Mouse (Mus musculus): ENCODE measurements at regions not wholly inside any gene's neighbourhood (a gene's known extent, or its start where the extent isn't known, plus 50 kb on each side); places are given as distances from the start of the nearest gene placed in this dataset.
"Not testable (repeated sequence)": the region's sequence is repeated elsewhere in the genome, so short reads cannot be mapped to it uniquely, and the experiment has no call there.

DNA sequence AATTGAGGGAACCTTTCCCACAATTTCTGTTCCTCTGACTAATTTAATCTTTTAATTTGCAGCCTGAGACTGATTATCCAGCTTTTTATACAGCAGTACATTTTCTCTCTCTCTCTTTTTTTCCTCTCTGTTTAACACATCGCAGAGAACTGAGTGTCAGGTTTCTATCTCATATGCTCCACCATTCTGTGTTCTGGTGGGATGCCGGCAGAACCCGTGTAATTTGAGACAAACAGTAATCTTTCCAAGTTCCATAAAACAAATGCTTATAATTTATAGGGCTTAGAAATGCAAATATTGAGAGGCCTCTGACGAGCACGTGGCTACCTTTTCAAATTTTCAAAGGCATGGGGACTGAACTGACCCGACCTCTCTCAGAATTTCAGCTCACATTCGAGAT is 59.1 kb downstream of the Zbtb18 start:
- no peak for DNase-seq (ENCODE audit: low read depth, low spot score)

GRCm38 (mm10) chr1:177503946-177504345 is 61.8 kb downstream of the Zbtb18 start:
- DNase-seq (ENCODE audit: low read depth, low spot score), result no peak

GRCm38 (mm10) chr1:177504743-177505142 is 62.6 kb downstream of the Zbtb18 start:
- no peak for DNase-seq (ENCODE audit: low read depth, low spot score)

DNA sequence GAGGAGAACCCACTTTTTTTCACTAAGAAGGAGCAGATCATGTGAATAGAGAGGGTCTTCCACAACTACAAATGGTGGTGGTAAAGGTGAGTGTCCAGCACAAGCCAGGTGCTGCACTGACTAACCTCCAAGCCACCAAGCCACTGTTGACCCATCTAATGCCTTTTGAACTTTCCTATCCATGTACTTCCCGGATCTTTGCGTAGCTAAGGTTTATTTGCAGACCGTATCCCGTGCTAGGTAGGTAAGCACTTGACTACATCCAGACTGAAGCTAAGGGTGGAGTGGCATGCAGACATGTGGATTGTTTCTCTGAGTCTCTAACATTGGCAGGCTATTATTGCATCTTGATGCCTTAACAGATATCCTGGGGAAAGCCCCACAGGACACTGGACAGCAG is 65.2 kb downstream of the Zbtb18 start:
- not testable (repeated sequence) for DNase-seq (ENCODE audit: low read depth, low spot score)

DNA sequence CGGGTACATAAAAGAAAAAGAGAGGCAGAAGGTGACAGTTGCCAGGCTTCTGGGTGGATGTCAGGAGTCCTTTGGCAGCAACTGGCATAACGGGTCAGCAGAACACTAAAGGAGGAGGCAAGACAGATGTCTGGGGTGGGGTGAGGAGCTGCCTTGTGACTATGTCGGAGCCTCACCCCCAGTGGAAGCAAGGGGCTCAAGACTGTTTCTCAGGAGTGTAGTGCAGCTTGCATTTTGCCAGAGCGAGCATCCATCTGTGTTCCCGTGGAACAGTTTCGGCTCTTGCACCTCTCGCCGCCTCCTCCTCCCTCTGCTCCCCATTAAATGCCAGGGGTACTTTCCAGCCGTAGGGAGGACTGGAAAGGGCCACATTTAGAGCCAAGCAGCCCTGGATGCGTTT is 67.6 kb downstream of the Zbtb18 start:
- no peak for DNase-seq (ENCODE audit: low read depth, low spot score)

- no peak for DNase-seq (ENCODE audit: low read depth, low spot score)
Measured at GRCm38 (mm10) chr1:177512116-177512515, 70.0 kb downstream of the Zbtb18 start.

DNA sequence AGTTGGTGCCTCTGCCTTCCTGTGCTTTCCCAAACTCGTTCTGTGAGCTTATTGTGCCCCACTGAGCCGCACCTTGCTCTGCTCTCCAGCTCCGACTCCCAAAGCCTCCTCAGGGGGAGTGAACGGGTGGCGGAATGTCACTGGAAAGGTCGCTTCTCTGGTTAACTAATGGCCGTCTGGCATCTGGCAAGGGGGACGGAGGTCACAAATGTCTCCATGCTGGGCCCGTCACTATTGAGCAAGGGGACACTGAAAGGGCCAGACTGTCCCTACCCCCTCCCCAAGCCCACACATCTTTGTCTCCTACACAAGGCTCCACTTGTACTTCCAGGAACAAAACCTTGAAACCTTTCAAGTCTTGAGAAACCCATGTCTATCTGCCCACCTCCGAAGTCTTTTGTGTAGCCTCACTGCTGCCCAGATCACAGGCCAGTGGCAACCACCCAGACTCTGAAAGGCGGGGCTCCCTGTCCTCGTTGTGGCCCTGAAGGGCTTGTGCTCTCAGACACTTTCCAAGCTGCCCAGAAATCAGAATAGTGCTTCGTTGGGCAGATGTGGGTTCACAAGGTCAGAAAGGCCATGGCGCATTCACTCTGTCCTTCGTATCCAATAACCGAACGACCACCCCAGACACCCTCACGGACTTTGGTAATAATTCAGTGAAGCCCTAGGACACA is 75.9 kb downstream of the Zbtb18 start:
- no peak for DNase-seq (ENCODE audit: low read depth, low spot score)

DNA sequence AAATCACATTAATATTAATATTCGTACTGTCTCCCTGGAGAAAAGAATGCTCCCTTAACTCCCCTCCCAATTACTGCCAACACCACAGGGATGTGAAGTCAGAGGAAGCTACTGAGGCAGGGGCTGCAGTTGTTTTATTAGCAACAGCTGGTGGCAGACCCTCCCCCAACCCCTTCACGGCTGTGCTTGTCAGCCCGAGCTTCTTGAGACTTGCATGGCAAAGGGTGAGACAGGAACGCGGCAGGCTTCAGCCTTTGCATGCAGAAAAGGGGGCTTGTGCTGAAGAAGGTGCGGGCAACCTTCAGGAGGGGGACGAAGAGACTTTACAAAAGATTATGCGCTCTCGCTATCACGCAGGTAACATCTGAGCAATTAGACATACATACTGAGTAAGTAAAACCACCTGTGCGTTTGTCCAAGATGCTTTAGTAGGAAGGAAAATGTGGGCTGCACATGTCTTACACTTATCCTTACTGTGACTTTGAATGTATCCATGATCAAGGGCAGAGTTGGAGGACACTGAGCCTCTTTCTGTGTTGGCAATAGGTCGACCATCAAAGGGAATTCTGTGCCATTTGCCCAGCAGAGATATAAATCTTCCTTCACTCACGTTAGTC is 76.9 kb downstream of the Zbtb18 start:
- no peak for DNase-seq (ENCODE audit: low read depth, low spot score)

DNA sequence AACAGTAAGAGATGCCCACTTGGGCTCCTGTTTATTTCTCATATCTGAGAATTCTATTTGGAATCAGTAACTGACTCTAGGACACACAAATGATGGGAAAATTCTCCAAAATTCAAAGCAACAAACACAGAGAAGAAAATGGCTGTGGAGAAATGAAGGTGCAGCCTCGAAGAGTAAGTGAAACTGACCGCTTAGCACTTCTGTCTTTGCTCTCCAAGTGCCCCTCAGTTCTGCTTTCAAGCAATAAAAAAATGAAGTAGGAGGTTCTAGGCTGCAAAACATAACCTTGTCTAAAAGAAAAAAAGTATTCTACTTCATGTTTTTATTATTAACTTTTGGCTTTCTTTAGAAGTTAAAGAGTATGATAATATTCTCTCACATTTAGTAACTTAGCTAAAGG is 79.0 kb downstream of the Zbtb18 start:
- DNase-seq (ENCODE audit: low read depth, low spot score), result peak; percentile 20

- no peak for DNase-seq (ENCODE audit: low read depth, low spot score)
Measured at GRCm38 (mm10) chr1:177525141-177525540, 83.0 kb downstream of the Zbtb18 start.

DNA sequence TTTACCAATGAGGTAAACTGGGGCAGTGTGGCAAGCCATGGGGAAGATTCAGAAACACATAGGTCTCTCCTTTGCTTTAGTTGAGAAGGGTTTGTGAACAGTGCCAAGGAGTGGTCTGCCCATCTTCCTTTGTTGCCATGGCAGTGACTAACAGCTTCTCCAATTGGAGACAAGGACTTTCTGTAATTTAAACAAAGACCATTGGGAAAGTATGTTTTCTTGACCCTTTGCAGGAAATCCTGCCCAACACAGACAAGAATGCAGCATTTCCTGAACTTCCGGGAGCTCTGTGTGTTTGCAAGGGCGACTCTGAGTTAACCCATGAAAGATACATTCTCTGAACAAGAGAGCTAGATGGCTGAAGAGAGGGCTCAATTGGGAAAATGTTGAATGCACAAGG is 89.6 kb downstream of the Zbtb18 start:
- DNase-seq (ENCODE audit: low read depth, low spot score), result no peak

DNA sequence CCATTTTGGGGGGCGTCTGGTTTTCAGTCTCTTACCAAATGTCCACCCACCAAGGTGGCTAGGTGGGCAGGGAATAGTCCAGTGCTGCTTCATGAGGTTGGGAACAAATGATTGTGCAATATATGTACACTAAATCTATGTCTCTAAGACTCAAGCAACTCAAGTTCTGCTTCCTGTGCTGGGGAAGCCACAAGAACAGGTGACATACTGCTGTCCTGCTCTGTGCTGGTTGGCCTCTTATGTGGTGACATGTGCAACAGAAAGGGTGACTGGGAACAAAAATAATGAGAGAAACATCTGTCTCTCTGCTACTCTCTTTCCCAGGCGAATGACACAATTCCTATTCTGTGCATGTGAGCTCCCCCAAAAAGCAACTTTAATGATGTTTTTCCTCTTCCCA is 90.5 kb downstream of the Zbtb18 start:
- DNase-seq (ENCODE audit: low read depth, low spot score), result no peak

DNA sequence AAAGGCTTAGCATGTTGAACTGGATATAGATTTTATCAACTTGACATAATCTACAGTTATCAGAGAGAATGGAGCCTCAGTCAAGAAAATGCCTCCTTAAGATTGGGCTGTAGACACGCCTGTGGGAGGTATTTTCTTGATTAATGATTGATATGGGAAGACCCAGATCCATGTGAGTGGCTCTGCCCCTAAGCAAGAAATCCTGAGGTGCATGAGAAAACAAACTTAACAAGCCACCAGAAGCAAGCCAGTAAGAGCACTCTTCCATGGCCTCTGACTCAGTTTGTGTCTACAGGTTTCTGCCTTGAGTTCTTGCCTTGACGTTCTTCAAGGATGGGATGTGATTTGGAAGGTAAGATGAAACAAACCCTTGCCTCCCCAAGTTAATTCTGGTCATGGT is 91.2 kb downstream of the Zbtb18 start:
- no peak for DNase-seq (ENCODE audit: low read depth, low spot score)

- DNase-seq (ENCODE audit: low read depth, low spot score), result no peak
Measured at GRCm38 (mm10) chr1:177545031-177545735, 103.0 kb downstream of the Zbtb18 start.

DNA sequence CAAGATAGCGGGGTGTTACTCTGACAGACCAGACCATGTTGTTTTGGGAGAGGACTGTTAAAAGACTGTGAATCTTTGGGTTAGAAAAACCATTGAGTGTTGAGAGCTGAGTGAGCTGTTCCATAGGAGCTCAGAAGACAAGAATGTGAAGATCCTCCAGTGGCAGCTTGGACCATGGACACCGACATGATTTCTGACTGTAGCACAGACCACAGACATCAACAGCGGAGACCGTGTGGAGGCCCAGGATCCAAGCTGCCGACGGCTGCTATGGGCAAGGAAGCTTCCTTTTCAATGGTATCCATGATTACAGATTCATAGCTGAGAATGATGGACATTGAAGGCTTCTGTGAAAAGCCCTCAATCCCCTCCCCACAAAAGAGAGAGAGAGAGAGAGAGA is 105.6 kb downstream of the Zbtb18 start:
- DNase-seq (ENCODE audit: low read depth, low spot score), result no peak

DNA sequence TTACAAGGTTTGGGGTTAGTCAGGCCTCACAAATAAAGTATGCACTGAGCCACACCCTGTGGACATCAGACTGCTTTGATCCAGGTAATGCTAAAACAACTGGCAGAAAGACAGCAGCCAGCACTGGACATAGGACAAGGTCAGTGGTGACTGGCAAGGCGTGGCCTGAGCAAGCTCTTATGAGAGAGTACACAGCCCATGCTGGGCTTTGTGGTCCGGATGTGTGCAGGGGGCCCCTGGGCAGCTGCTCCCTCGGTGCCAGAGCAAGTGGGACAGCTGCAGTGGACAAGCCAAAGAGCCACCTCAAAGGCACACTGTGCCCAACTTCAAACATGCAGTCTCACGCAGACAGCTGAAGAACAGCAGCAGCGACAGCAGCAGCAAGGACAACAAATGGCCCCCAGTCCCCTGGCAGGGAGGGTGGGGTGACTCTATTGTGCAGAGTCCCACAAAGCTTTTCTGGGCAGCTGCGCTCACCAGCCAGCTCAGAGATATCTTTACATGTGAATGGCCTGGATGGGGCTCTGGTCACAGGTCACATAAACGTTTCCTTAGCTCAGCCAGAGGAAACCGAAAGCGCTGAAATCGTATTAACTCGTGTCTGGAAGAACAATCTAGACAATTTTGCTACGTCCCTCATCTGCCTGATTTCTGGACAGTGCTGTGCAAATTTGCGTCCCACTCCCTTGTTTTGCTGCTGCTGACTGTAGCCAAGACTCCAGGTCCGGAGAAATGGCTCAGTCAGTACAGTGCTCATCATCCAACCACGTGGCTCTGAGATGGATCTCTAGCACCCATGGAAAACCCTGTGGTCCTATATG is 113.5 kb downstream of the Zbtb18 start:
- DNase-seq (ENCODE audit: low read depth, low spot score), result no peak

DNA sequence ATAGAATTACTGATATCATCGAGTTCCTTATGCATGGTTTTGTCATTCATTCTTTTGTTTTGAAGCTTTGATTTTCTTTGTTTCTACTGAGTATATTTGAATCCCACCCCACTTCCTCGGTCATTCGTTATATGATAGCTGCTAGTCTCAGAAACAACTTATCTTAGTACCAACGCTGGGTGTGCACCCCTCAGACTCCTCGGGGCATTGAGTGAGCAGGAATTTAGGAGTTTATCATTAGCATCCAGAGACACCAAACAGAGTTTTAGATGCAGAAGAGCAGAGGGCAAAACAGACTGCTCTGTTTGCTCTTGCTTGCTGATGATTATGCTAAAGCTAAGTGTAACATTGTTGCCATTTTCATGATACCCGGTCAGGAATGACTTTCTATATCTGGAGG is 115.3 kb downstream of the Zbtb18 start:
- no peak for DNase-seq (ENCODE audit: low read depth, low spot score)

GRCm38 (mm10) chr1:177557856-177558255 is 115.7 kb downstream of the Zbtb18 start:
- DNase-seq (ENCODE audit: low read depth, low spot score), result no peak

DNA sequence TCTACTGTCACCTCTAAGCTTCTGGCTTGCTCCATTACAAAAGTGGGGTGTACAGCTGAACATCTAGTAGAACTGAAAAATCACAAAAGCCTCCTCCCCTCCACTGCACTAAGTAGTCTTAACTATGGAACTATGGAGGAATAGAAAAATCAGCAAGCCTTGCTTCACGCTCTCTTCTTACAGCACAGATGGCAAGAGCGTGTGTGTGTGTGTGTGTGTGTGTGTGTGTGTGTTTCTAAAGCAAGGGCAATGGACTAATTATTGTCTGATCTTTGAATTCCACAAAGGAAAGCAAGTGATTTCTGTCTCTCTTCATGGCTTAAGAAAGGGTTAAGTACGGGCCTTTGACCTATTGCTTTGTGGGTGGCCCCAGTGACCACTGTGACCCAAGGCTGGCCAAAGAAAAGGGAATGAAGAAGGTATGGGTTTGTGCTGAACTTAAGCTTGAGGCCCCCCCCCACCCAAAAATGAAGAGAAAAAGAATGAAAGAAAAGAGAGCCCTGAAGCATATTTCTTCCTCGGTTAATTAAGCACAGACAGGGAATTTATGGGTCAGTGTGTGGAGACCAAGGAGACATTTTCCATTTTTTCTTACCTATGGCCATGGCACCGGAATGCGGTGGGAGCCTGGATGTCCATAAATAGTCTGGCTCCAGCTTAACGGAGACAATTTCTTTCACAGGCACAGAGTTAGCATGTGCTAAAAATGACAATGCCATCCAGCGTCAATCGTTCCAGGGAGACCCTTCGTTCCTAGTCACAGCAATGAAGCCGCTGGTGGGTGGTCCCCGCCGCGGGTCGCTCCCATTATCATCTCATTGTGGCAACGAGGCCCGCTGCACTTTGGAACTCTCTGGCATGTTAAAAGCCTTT is 119.8 kb downstream of the Zbtb18 start:
- no peak for DNase-seq (ENCODE audit: low read depth, low spot score)

GRCm38 (mm10) chr1:177562589-177562912 is 120.4 kb downstream of the Zbtb18 start:
- no peak for DNase-seq (ENCODE audit: low read depth, low spot score)

DNA sequence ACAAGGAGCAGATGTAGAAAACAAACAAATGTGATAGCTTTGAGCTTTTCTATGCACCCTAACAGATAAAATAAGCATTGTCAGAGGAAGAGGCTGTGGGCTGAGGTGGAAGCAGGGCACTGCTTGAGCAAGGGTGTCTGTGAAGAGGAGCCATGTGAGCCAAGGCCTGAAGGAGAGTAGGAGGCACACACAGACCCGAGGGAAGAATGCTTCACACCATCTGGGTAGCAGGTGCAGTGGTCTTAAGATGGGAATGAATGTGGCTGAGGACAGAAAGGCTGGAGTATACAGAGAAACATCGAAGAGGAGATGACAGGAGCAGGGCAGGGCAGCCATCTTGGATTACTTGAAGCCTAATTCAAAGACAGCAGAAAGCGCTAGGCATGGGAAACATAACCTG is 123.5 kb downstream of the Zbtb18 start:
- no peak for DNase-seq (ENCODE audit: low read depth, low spot score)

All from A20 (cell line).